Mouse (Mus musculus): ENCODE measurements around the gene Egf.

DNA sequence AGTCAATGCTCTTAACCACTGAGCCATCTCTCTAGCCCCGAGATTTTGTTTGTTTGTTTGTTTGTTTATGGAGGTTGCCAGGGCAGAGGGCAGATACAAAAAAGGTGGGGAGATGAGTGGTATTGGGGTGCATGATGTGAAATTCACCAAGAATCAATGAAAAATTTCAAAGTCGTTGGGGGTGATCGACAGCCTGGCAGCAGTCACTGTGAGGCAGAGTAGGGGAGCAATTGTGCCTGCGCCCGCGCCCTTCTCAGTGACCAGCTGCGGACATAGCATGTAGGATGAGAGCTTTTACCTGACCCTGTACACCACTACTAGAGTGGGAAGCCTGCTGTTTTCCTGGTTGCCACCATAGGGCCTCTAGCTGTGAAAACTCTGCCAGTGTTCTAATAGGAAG is 79.2 kb downstream of the Egf start:
- TF ChIP-seq CTCF (IDR thresholded peaks at IDR 0.05; ENCODE audit: control insufficient read depth, insufficient read depth, low read length) (no peak), POLR2A (IDR thresholded peaks at IDR 0.05; ENCODE audit: borderline replicate concordance, control insufficient read depth, low read depth, low read length) (no peak)
